In genomic region chr10:42604874-42605273, GRCm38 (mm10) we compare ENCODE assay signal across 12 mouse cellular contexts. TPM values are rescaled to one million over a fixed set of nuclear protein-coding genes. Genes with fewer than 3 reads are reported as not detected.
DNase-seq lines count a peak whose midpoint lies in the region; ATAC-seq and TF ChIP-seq lines count a peak whose summit lies in the region.
"Had no signal": no experiment of that assay in that cellular context is flagged by ENCODE, and none has a peak within 500 bp of the region (broad histone marks: within the 10 kb centered on the region; RNA-seq: fewer than 3 reads in every experiment).

No protein-coding gene starts in this region.

- TF ChIP-seq CTCF in gastrocnemius, adult 2 months (IDR thresholded peaks at IDR 0.05): peak; percentile 42
- peak; percentile 18; the same call in 1 of the 2 replicates for TF ChIP-seq CTCF in spleen, adult 2 months (IDR thresholded peaks at IDR 0.05; ENCODE audit: extremely low read depth, insufficient read depth, insufficient read length, insufficient replicate concordance)
- TF ChIP-seq CTCF in bone marrow macrophage, adult 2 months (IDR thresholded peaks at IDR 0.05; ENCODE audit: low read depth, low read length): peak; percentile 61

- H3K9ac ChIP-seq in forebrain, embryonic 13.5 days: no peak overlapping the region
- H3K9ac ChIP-seq: kidney, embryonic 15.5 days had no signal

- H3K9me3 ChIP-seq in forebrain, embryonic 13.5 days (replicated peaks): peaks cover 12% of the 10 kb centered on the region; the same call in 1 of the 2 replicates

- no peak for ATAC-seq in forebrain, embryonic 13.5 days
- ATAC-seq: midbrain, embryonic 16.5 days had no signal

- no peak overlapping the region for H3K4me3 ChIP-seq in gastrocnemius, adult 2 months
- no peak overlapping the region for H3K4me3 ChIP-seq in spleen, adult 2 months (ENCODE audit: extremely low read depth, insufficient read depth, insufficient read length)
- no peak overlapping the region for H3K4me3 ChIP-seq in bone marrow macrophage, adult 2 months (ENCODE audit: insufficient read depth, low read length)
- H3K4me3 ChIP-seq in forebrain, embryonic 13.5 days: no peak overlapping the region
- H3K4me3 ChIP-seq: kidney, embryonic 15.5 days had no signal

- H3K4me2 ChIP-seq in forebrain, embryonic 13.5 days: no peak overlapping the region
- H3K4me2 ChIP-seq: kidney, embryonic 15.5 days had no signal

- intact Hi-C loops in gastrocnemius, adult 2 months (cut with DNase I): no loop called here
- intact Hi-C loops in gastrocnemius, postnatal 14 days (cut with DNase I; ENCODE audit: low total_unique reads): no loop called here

- H3K27ac ChIP-seq in gastrocnemius, adult 2 months: no peak overlapping the region
- no peak overlapping the region for H3K27ac ChIP-seq in spleen, adult 2 months (ENCODE audit: insufficient read depth, low read length)
- no peak overlapping the region for H3K27ac ChIP-seq in bone marrow macrophage, adult 2 months (ENCODE audit: insufficient read depth, low read depth, low read length)
- no peak overlapping the region for H3K27ac ChIP-seq in forebrain, embryonic 13.5 days
- H3K27ac ChIP-seq: kidney, embryonic 15.5 days had no signal

- H3K27me3 ChIP-seq in spleen, adult 2 months (ENCODE audit: control insufficient read depth, insufficient read depth, low read length): no peaks in the 10 kb centered on the region; the same call in 1 of the 2 replicates
- H3K27me3 ChIP-seq in splenic B cell, adult 2 months (ENCODE audit: control insufficient read depth, insufficient read depth, low read length, poor library complexity, severe bottlenecking): no peaks in the 10 kb centered on the region; the same call in 1 of the 2 replicates
- no peaks in the 10 kb centered on the region for H3K27me3 ChIP-seq in forebrain, embryonic 13.5 days

- 66% methylated on average over 2 of the region's 2 CpGs for WGBS in spleen, adult 2 months
- 83% methylated on average over 2 of the region's 2 CpGs for WGBS in forebrain, embryonic 13.5 days

- H3K36me3 ChIP-seq in spleen, adult 2 months (ENCODE audit: control insufficient read depth, insufficient read depth, low read length): no peaks in the 10 kb centered on the region
- H3K36me3 ChIP-seq in splenic B cell, adult 2 months (ENCODE audit: control insufficient read depth, insufficient read depth, low read length, poor library complexity, severe bottlenecking): no peaks in the 10 kb centered on the region
- peaks cover 8% of the 10 kb centered on the region; the same call in 1 of the 2 replicates for H3K36me3 ChIP-seq in forebrain, embryonic 13.5 days (ENCODE audit: poor library complexity, severe bottlenecking)
- H3K36me3 ChIP-seq: kidney, embryonic 15.5 days had no signal

- no peaks in the 10 kb centered on the region for H3K4me1 ChIP-seq in spleen, adult 2 months (ENCODE audit: control insufficient read depth, insufficient read depth, insufficient read length)
- H3K4me1 ChIP-seq in bone marrow macrophage, adult 2 months (ENCODE audit: control insufficient read depth, insufficient read depth, low read length): no peaks in the 10 kb centered on the region
- H3K4me1 ChIP-seq in forebrain, embryonic 13.5 days: no peaks in the 10 kb centered on the region; the same call in 1 of the 2 replicates
- H3K4me1 ChIP-seq: kidney, embryonic 15.5 days had no signal

- DNase-seq in gastrocnemius, adult 2 months: no peak
- DNase-seq in gastrocnemius, postnatal 14 days: no peak
- DNase-seq in spleen, adult 2 months (ENCODE audit: low read depth in 1 of 2, low spot score in 2 of 2): peak in 1 of 2 experiments; percentile 7
- DNase-seq in spleen, postnatal 36 days (ENCODE audit: low spot score in 2 of 2): no peak
- peak; percentile 52 for DNase-seq in splenic B cell, adult 2 months (ENCODE audit: low read depth, low spot score)
- DNase-seq in gastrocnemius, adult 18-20 months (ENCODE audit: low spot score): no peak
- DNase-seq: cerebellum, adult 18-20 months had no signal

- no peak for TF ChIP-seq POLR2A in spleen, adult 2 months (IDR thresholded peaks at IDR 0.05; ENCODE audit: low read depth, low read length)
- no peak for TF ChIP-seq POLR2A in bone marrow macrophage, adult 2 months (IDR thresholded peaks at IDR 0.05; ENCODE audit: borderline replicate concordance, low read depth, low read length)

RNA-seq across cellular contexts. Expression of gene Ostm1, which starts 21.3 kb away (rescaled TPM):
- 10 to 100 TPM; 14.7 to 22.2 TPM for total RNA-seq in gastrocnemius, adult 2 months (2021)
- total RNA-seq in gastrocnemius, postnatal 14 days (2021): 10 to 100 TPM; 12.2 to 12.9 TPM
- 16.2 and 23.1 TPM in 2 replicates for polyA plus RNA-seq in spleen, adult 2 months (2012; rRNA removed)
- polyA plus RNA-seq in bone marrow macrophage, adult 2 months (2012; ENCODE audit: insufficient read depth, insufficient read length, missing spikeins): 48.0 and 48.5 TPM in 2 replicates
- polyA plus RNA-seq in forebrain, embryonic 13.5 days (2015; fragmentation: Nextera tagmentation; extraction: Ambion mirVana): 57.1 and 63.2 TPM in 2 replicates
- 10 to 100 TPM; 18.3 to 24.3 TPM for total RNA-seq in gastrocnemius, adult 18-20 months (2021)

RNA-seq across cellular contexts. Expression of gene Nr2e1, which starts 21.4 kb away (rescaled TPM):
- total RNA-seq in gastrocnemius, adult 2 months (2021): not detected
- not detected for total RNA-seq in gastrocnemius, postnatal 14 days (2021)
- polyA plus RNA-seq in spleen, adult 2 months (2012; rRNA removed): not detected in 2 replicates
- polyA plus RNA-seq in bone marrow macrophage, adult 2 months (2012; ENCODE audit: insufficient read depth, insufficient read length, missing spikeins): not detected in 2 replicates
- 71.0 and 77.0 TPM in 2 replicates for polyA plus RNA-seq in forebrain, embryonic 13.5 days (2015; fragmentation: Nextera tagmentation; extraction: Ambion mirVana)
- not detected for total RNA-seq in gastrocnemius, adult 18-20 months (2021)
- polyA plus RNA-seq: heart, embryonic 14.5 days had no signal
